Comparison of ENCODE assay signal across 11 mouse cellular contexts in the genomic region with DNA sequence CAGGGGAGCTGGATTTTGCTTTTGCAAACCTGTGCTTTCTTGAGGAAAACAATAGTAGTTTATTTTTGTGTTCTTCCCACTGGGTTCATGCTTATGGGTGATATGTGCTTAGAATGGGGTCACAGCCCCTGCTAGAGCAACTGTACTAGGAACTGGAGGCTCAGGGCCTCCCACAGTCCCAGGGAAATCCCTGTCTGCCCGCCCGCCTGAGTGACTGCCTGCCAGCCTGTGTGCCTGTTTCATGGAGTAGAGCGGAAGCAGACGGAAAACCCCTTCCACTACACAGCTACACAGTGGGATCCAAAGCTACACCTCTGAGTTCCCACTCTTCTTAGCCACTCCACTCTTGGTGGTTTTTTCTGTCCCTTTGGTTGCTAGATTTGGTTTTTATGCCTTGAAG. TPM values are rescaled to one million over a fixed set of nuclear protein-coding genes. Genes with fewer than 3 reads are reported as not detected.
DNase-seq lines count a peak whose midpoint lies in the region; ATAC-seq and TF ChIP-seq lines count a peak whose summit lies in the region.
"Had no signal": no experiment of that assay in that cellular context is flagged by ENCODE, and none has a peak within 500 bp of the region (broad histone marks: within the 10 kb centered on the region; RNA-seq: fewer than 3 reads in every experiment).

No protein-coding gene starts in this region.

- TF ChIP-seq POLR2A in embryonic fibroblast, embryonic 13.5 days (IDR thresholded peaks at IDR 0.05; ENCODE audit: low read depth, low read length): no peak

- peaks cover 20% of the 10 kb centered on the region for H3K4me1 ChIP-seq in heart, postnatal 0 days (ENCODE audit: control insufficient read depth, insufficient read depth)
- H3K4me1 ChIP-seq in heart, embryonic 11.5 days (ENCODE audit: control insufficient read depth, insufficient read depth, low read length): peaks cover 14% of the 10 kb centered on the region
- peaks cover 25% of the 10 kb centered on the region for H3K4me1 ChIP-seq in lung, embryonic 16.5 days (replicated peaks; ENCODE audit: control insufficient read depth, insufficient read depth, low read length)
- 0 out of 2 replicates have a peak, but pooled peaks cover 3% of the 10 kb centered on the region for H3K4me1 ChIP-seq in embryonic fibroblast, embryonic 13.5 days (ENCODE audit: control insufficient read depth, insufficient read depth, low read length)
- peaks cover 9% of the 10 kb centered on the region for H3K4me1 ChIP-seq in stomach, embryonic 15.5 days

- TF ChIP-seq EP300 in heart, postnatal 0 days (IDR thresholded peaks at IDR 0.05; ENCODE audit: low read depth): no peak

- H3K9me3 ChIP-seq in heart, postnatal 0 days (replicated peaks; ENCODE audit: control insufficient read depth, low read length): no peaks in the 10 kb centered on the region
- no peaks in the 10 kb centered on the region for H3K9me3 ChIP-seq in heart, embryonic 11.5 days (replicated peaks; ENCODE audit: control insufficient read depth, low read length)
- no peaks in the 10 kb centered on the region for H3K9me3 ChIP-seq in lung, embryonic 16.5 days (ENCODE audit: control insufficient read depth, low read length)
- no peaks in the 10 kb centered on the region for H3K9me3 ChIP-seq in stomach, embryonic 15.5 days
- H3K9me3 ChIP-seq: heart, embryonic 12.5 days had no signal

- no peak for DNase-seq in heart, postnatal 0 days (ENCODE audit: low spot score)
- DNase-seq in lung, postnatal 25 days (ENCODE audit: low spot score): no peak
- no peak for DNase-seq in embryo, embryonic 10 days (ENCODE audit: low spot score)
- DNase-seq: cerebellum, adult 9-11 months; retina, postnatal 1 day had no signal

- no peak overlapping the region for H3K9ac ChIP-seq in heart, postnatal 0 days (replicated peaks; ENCODE audit: low read depth, low read length)
- H3K9ac ChIP-seq in heart, embryonic 11.5 days (ENCODE audit: low read depth, low read length): no peak overlapping the region
- no peak overlapping the region for H3K9ac ChIP-seq in lung, embryonic 16.5 days (ENCODE audit: low read length)
- no peak overlapping the region for H3K9ac ChIP-seq in stomach, embryonic 15.5 days
- H3K9ac ChIP-seq: heart, embryonic 12.5 days; liver, embryonic 14.5 days had no signal

- no peaks in the 10 kb centered on the region for H3K36me3 ChIP-seq in heart, postnatal 0 days (replicated peaks; ENCODE audit: control insufficient read depth, insufficient read depth, low read length)
- H3K36me3 ChIP-seq in heart, embryonic 11.5 days (ENCODE audit: control insufficient read depth, insufficient read depth, low read length): no peaks in the 10 kb centered on the region
- H3K36me3 ChIP-seq in lung, embryonic 16.5 days (ENCODE audit: control insufficient read depth, insufficient read depth, low read length): no peaks in the 10 kb centered on the region
- H3K36me3 ChIP-seq in stomach, embryonic 15.5 days: no peaks in the 10 kb centered on the region
- H3K36me3 ChIP-seq: heart, embryonic 12.5 days had no signal

- 83% methylated on average over 4 of the region's 4 CpGs for WGBS in heart, postnatal 0 days
- 73% methylated on average over 4 of the region's 4 CpGs for WGBS in heart, embryonic 11.5 days (ENCODE audit: insufficient replicate concordance)
- WGBS in lung, embryonic 16.5 days: 84% methylated on average over 4 of the region's 4 CpGs
- 90% methylated on average over 4 of the region's 4 CpGs for WGBS in stomach, embryonic 15.5 days

- 0 out of 2 replicates have a peak overlapping the region, but pooled peaks have one; percentile 98 for H3K27ac ChIP-seq in heart, postnatal 0 days (ENCODE audit: low read depth)
- no peak overlapping the region for H3K27ac ChIP-seq in heart, embryonic 11.5 days (ENCODE audit: low read depth, low read length)
- H3K27ac ChIP-seq in lung, embryonic 16.5 days (ENCODE audit: low read length): peak overlapping the region; percentile 99
- H3K27ac ChIP-seq in embryonic fibroblast, embryonic 13.5 days (ENCODE audit: insufficient read depth, low read length): peak overlapping the region; percentile 94; the same call in 1 of the 2 replicates
- peak overlapping the region; percentile 91; the same call in 1 of the 2 replicates for H3K27ac ChIP-seq in stomach, embryonic 15.5 days
- H3K27ac ChIP-seq: liver, embryonic 14.5 days had no signal

- no peak overlapping the region for H3K4me2 ChIP-seq in heart, postnatal 0 days (ENCODE audit: low read depth, low read length)
- H3K4me2 ChIP-seq in heart, embryonic 11.5 days: no peak overlapping the region
- H3K4me2 ChIP-seq in lung, embryonic 16.5 days (ENCODE audit: low read depth, low read length): no peak overlapping the region
- no peak overlapping the region for H3K4me2 ChIP-seq in stomach, embryonic 15.5 days
- H3K4me2 ChIP-seq: heart, embryonic 12.5 days had no signal

- no peak for TF ChIP-seq CTCF in heart, postnatal 0 days (IDR thresholded peaks at IDR 0.05; ENCODE audit: low read depth)
- TF ChIP-seq CTCF in embryonic fibroblast, embryonic 13.5 days (IDR thresholded peaks at IDR 0.05; ENCODE audit: borderline replicate concordance, insufficient read depth, low read length): no peak

- no peak overlapping the region for H3K4me3 ChIP-seq in heart, postnatal 0 days (ENCODE audit: low read depth, low read length)
- no peak overlapping the region for H3K4me3 ChIP-seq in heart, embryonic 11.5 days (ENCODE audit: low read depth, low read length)
- no peak overlapping the region for H3K4me3 ChIP-seq in lung, embryonic 16.5 days (ENCODE audit: low read length)
- H3K4me3 ChIP-seq in embryonic fibroblast, embryonic 13.5 days (ENCODE audit: insufficient read depth, low read length): no peak overlapping the region
- no peak overlapping the region for H3K4me3 ChIP-seq in stomach, embryonic 15.5 days (replicated peaks)
- H3K4me3 ChIP-seq: heart, embryonic 12.5 days had no signal

- no peak for ATAC-seq in heart, postnatal 0 days (ENCODE audit: insufficient read depth, low read depth)
- no peak for ATAC-seq in heart, embryonic 11.5 days (replicated peaks; ENCODE audit: insufficient number of reproducible peaks, low FRiP score, low TSS enrichment)
- no peak for ATAC-seq in lung, embryonic 16.5 days (ENCODE audit: low read depth)
- ATAC-seq in stomach, embryonic 15.5 days (ENCODE audit: insufficient read depth, low FRiP score, low read depth): no peak

- H3K27me3 ChIP-seq in heart, postnatal 0 days (ENCODE audit: control insufficient read depth, insufficient read depth, low read length): no peaks in the 10 kb centered on the region
- H3K27me3 ChIP-seq in heart, embryonic 11.5 days (ENCODE audit: control insufficient read depth, insufficient read depth, low read length): no peaks in the 10 kb centered on the region
- H3K27me3 ChIP-seq in lung, embryonic 16.5 days (ENCODE audit: control insufficient read depth, insufficient read depth, low read depth, low read length): no peaks in the 10 kb centered on the region
- no peaks in the 10 kb centered on the region for H3K27me3 ChIP-seq in stomach, embryonic 15.5 days (replicated peaks)
- H3K27me3 ChIP-seq: heart, embryonic 12.5 days had no signal

RNA-seq across cellular contexts. Expression of a gene that starts 27.1 kb away (rescaled TPM):
- total RNA-seq in heart, postnatal 0 days (2014; rRNA removed; ENCODE audit: low replicate concordance): 42.4 and 61.6 TPM in 2 replicates
- 29.6 and 29.7 TPM in 2 replicates for polyA plus RNA-seq in heart, postnatal 0 days (2015; fragmentation: Nextera tagmentation; extraction: Ambion mirVana)
- 39.1 and 45.7 TPM in 2 replicates for polyA plus RNA-seq in heart, embryonic 11.5 days (2014; fragmentation: Nextera tagmentation; extraction: Ambion mirVana)
- polyA plus RNA-seq in lung, embryonic 16.5 days (2015; fragmentation: Nextera tagmentation; extraction: Ambion mirVana): 47.3 and 51.8 TPM in 2 replicates
- polyA plus RNA-seq in embryonic fibroblast, embryonic 13.5 days (2011; ENCODE audit: insufficient read length, low read depth, missing spikeins): 76.9 and 81.0 TPM in 2 replicates
- 34.0 and 36.5 TPM in 2 replicates for polyA plus RNA-seq in stomach, embryonic 15.5 days (2015; fragmentation: Nextera tagmentation; extraction: Ambion mirVana)
